Mouse (Mus musculus) right cerebral cortex, postnatal 36 days (tissue): ENCODE data around the gene Inhbb.

ENCODE experiments used
- DNase-seq, 2 experiments: peaks; one replicate each; pipeline ENCODE4 v3.0.0; 2022; ENCODE audit warnings: low spot score in 2 of 2, mixed read lengths in 1 of 2

The Inhbb gene

GRCm38 (mm10) chr1:119420189-119420983 lies 1.7 kb downstream of the Inhbb start:
- DNase-seq = no peak

DNA sequence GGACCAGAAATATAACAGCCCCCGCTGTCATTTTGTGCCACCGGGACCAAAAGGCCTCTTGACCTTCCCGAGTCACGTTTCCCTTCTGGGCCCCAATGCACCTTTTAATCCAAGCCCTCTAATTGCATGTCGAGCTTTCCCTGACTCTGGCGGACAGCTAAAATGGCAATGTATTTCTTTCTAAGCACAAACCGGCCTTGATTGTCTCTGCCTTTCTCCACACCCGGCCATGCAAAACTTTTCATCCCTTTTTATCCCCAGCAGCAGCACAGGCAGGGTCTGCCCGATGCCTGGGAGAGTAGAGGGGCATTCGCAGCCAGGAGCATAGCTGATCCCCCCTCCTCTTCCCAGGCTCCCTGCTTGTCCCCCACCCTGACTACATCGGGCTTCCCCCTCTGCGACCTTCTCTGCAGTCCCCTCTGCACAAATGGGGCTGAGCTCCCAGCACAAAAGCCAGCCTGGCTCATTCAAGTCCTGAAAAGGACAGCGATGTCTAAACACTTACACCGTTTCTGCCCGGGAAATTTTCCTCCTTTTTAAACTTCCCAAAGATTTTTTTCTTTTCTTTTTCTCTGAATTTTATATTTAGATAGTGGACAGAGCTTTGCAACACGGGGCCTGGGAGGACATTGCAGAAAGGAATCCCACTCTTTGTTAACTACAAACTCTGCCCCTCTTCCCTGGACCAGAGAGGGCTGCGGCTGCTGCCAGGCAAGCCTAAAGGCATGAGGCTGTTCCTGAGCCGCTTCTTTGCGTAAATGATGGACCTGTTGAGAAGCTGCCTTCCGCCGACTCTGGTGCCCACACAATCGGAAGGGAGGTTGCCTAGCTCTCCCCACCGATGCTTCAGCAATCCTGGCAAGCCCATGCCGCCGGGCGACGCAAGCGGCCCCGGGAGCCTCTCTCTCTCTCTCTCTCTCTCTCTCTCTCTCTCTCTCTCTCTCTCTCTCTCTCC lies 2.6 kb downstream of the Inhbb start:
- no peak for DNase-seq

GRCm38 (mm10) chr1:119417991-119418390 lies 4.1 kb downstream of the Inhbb start:
- no peak for DNase-seq

DNA sequence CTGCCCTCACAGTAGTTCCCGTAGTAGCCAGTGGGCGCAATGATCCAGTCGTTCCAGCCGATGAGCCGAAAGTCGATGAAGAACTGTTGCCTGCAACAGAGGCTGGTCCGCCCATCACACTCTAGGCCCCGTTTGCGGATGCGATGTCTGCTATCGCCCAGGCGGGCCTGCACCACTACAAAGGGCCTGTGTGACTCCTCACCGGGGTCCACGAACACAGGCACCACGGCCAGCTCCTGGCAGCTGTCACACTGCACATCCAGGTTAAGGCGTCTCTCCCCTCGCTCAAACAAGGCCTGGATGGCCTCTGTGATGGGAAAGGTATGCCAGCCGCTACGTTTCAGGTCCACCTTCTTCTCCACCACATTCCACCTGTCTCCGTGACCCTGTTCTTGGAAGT lies 4.5 kb downstream of the Inhbb start:
- DNase-seq = no peak

GRCm38 (mm10) chr1:119416610-119417009 lies 5.4 kb downstream of the Inhbb start:
- DNase-seq = no peak

- no peak for DNase-seq
These were observed 5.9 kb downstream of the Inhbb start for GRCm38 (mm10) chr1:119416177-119416576.

DNA sequence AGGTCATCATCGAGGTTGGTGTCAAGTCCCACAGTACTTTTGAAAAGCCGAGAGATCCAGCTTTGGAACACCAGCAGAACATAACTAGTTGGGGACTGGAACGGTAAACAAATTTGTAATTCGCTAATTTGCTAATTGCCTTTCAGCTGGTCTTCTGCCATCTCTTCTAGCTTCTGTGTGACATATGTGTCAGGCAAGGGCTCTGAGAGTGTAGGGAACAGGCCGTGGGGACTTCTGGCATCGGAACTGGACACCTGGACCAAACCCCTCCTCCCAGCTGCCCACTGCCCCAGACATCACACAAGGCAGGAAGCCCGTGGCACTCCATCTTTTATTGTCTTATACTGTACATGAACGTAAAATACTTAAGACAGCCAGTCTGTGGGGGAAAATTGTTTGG lies 6.9 kb downstream of the Inhbb start:
- DNase-seq = no peak

GRCm38 (mm10) chr1:119410661-119411060 lies 11.4 kb downstream of the Inhbb start:
- DNase-seq = no peak

- DNase-seq = no peak
These were observed 12.4 kb downstream of the Inhbb start for GRCm38 (mm10) chr1:119409599-119410168.

GRCm38 (mm10) chr1:119409106-119409505 lies 12.9 kb downstream of the Inhbb start:
- no peak for DNase-seq

DNA sequence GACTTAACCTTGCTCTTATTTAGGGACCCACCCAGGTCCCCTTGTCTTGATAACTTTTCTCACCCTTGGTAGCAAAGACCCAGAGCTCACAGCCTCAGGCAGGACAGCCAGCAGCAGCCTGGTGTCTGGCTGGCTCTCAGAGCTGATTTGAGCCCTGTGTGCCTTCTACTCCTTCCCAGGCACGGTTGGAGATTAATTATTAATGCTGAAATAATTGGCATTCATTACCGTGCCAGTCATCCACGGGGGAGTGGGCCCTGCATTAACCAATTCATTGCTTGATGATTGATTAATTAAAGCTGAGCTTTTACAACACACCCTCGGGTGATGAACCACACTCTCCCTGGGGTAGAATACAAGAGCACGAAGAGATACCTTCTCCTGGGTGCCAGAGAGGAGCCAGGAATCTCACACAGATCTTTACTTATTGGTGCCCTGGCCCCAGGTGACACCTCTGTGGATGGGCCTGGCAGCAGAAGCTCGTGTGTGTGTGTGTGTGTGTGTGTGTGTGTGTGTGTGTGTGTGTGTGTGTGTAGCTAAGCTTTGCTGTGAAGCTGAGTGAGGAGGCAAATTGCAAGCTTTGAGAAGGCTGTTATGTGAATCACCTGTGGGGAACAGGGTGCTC lies 14.2 kb downstream of the Inhbb start:
- DNase-seq = no peak

DNA sequence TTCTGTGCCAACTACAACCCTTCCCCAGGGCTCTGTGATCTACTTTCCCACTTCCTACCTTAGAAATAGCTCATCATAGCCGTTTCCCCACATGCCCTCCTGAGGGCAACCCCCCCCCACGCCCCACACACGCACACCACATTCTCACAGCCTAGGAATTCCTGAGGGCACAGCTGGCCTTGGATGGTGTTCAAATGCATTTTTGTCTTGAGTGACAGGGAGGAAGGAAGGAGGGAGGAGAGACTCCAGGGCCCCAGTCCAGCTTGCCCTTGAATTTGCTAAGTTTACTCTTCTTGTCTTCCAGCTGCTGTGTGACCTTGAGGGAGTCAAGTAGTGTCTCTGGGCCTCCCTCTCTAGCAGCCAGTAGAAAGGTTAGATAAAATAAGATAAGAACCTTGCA lies 17.2 kb downstream of the Inhbb start:
- DNase-seq = no peak

GRCm38 (mm10) chr1:119404341-119404740 lies 17.7 kb downstream of the Inhbb start:
- no peak for DNase-seq

DNA sequence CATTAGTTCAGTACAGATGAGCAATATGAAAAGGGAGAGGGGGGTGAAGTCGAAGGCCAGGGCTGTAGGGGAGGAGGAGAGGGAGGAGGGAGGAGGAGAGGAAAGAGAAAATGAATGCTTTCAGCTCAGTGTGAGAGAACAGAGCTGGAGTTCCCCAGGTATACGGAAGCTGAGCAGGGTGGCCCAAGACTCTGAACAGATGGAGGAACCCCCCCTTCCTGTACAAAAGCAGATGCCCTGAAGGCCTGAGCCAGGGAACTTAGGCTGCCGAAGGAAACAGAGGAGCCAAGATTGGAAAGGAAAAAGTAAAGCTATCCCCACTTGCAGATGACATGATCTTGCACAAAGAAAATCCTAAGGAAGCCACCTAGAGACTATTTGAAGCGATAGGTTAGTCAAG lies 20.8 kb downstream of the Inhbb start:
- DNase-seq = no peak

GRCm38 (mm10) chr1:119398640-119399039 lies 23.4 kb downstream of the Inhbb start:
- DNase-seq = no peak

DNA sequence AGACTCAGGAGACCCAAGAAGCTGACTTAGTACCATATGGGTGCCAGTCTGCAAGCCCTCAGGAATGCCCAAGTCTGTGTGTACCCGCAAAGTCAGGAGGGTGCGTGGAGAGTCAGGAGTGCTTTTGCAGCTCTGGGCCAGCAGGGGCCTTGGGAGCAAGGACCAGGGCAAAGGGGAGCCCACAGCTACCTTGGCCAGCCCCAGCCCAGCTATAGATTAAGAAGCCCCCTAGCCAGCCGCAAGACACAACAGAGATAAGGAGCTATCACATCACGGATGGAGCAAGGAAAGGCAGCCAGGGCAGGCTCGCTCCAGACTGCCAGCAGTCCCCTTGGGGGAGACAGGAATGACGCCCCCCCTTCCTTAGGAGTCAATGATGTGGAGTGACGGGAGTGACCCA lies 24.2 kb downstream of the Inhbb start:
- DNase-seq = no peak

GRCm38 (mm10) chr1:119391311-119391710 lies 30.7 kb downstream of the Inhbb start:
- no peak for DNase-seq

DNA sequence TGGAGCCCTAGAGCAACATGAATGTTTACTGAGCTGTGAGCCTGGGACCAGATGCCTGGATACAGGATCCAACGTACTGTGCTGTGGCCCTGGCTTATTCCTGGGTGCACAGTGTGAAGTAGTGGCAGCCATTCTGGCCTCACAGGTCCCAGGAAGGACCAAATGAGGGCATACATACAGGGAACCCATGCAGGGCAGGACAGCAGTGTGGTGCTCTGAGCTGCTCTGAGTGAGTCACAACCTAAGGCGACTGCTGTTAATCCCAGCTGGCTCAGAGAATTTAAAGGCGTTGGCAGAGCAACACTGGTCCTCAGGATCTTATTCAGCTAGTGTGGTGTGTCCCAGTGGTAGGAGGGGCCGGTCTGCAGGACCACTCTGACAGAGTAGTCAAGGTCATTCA lies 31.4 kb downstream of the Inhbb start:
- DNase-seq = no peak

- peak in 1 of 2 experiments; percentile 8 for DNase-seq
These were observed 32.1 kb downstream of the Inhbb start for GRCm38 (mm10) chr1:119389771-119390500.

GRCm38 (mm10) chr1:119388664-119389396 lies 33.2 kb downstream of the Inhbb start:
- DNase-seq = peak in 1 of 2 experiments; percentile 66

- no peak for DNase-seq
These were observed 35.7 kb downstream of the Inhbb start for GRCm38 (mm10) chr1:119386306-119386705.
